Mouse (Mus musculus): ENCODE results near the gene Myo5c. TPM values are rescaled to one million over a fixed set of nuclear protein-coding genes. Genes with fewer than 3 reads are reported as not detected.

The Myo5c gene
- total RNA-seq, 2 experiments from 2014 or later = 7.0 to 7.2 TPM

GRCm38 (mm10) chr9:75285363-75285762 lies 53.5 kb downstream of the Myo5c start:
- Histone ChIP-seq H3K4me3 (no peak overlapping the region), H3K27ac (no peak overlapping the region)
- intact Hi-C loops (cut with DNase I) = loop anchor here (10.0 kb wide), 1 partner anchor 381 kb away; no protein-coding TSS in a partner anchor
- DNase-seq (ENCODE audit: extremely low spot score in 1 of 2, low spot score in 2 of 2) = no peak
- no peak; the same call in none of the 2 replicates for TF ChIP-seq CTCF (IDR thresholded peaks at IDR 0.05)

GRCm38 (mm10) chr9:75287636-75288035 lies 55.8 kb downstream of the Myo5c start:
- H3K27ac ChIP-seq = no peak overlapping the region
- intact Hi-C loops (cut with DNase I) = loop anchor here (10.0 kb wide), 1 partner anchor 383 kb away; no protein-coding TSS in a partner anchor
- no peak for DNase-seq (ENCODE audit: extremely low spot score in 1 of 2, low spot score in 2 of 2)
- no peak for TF ChIP-seq CTCF (IDR thresholded peaks at IDR 0.05)
- no peak overlapping the region for H3K4me3 ChIP-seq

GRCm38 (mm10) chr9:75289545-75289944 lies 57.7 kb downstream of the Myo5c start:
- DNase-seq (ENCODE audit: extremely low spot score in 1 of 2, low spot score in 2 of 2) = no peak
- H3K27ac ChIP-seq = no peak overlapping the region
- no peak overlapping the region for H3K4me3 ChIP-seq
- intact Hi-C loops (cut with DNase I) = loop anchor here (10.0 kb wide), 1 partner anchor 385 kb away; no protein-coding TSS in a partner anchor
- TF ChIP-seq CTCF (IDR thresholded peaks at IDR 0.05) = peak; percentile 62

DNA sequence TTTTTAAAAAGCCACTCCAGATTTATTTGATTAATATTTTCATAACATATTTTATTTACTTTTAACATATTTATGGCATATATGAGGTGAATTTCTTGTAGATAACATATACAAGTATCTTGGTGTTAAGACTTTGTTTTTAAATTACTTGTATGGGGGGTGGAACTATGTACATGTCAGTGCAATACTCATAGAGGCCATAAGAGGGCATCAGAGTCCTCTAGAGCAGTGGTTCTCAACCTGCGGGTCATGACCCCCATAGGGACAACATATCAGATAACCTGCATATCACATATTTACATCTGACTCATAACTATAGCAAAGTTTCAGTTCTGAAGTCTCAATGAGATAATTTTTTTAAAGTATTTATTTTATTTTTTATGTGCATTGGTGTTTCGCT lies 67.5 kb downstream of the Myo5c start:
- Histone ChIP-seq H3K27ac (no peak overlapping the region), H3K4me3 (no peak overlapping the region)
- peak; percentile 58 for TF ChIP-seq CTCF (IDR thresholded peaks at IDR 0.05)
- intact Hi-C loops (cut with DNase I) = no loop called here
- DNase-seq (ENCODE audit: extremely low spot score in 1 of 2, low spot score in 2 of 2) = no peak

DNA sequence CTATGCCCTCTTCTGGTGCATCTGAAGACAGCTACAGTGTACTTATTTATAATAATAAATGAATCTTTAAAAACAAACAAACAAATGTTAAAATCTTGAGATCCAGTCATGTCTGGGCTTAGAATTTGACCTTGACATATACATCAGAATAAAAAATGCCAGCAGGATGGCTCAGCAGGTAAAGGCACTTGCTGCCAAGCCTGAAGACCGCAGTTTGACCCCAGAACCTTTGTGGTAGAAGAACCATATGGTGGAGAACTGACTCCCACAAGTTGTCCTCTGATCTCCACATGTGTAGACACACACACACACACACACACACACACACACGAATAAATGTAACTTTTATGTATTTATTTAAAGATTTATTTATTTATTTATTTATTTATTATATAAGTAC lies 71.2 kb downstream of the Myo5c start:
- TF ChIP-seq CTCF (IDR thresholded peaks at IDR 0.05) = no peak
- H3K27ac ChIP-seq = no peak overlapping the region
- intact Hi-C loops (cut with DNase I) = no loop called here
- H3K4me3 ChIP-seq = no peak overlapping the region
- no peak for DNase-seq (ENCODE audit: extremely low spot score in 1 of 2, low spot score in 2 of 2)

GRCm38 (mm10) chr9:75303701-75304261 lies 72.0 kb downstream of the Myo5c start:
- no peak for DNase-seq (ENCODE audit: extremely low spot score in 1 of 2, low spot score in 2 of 2)
- no peak overlapping the region for H3K4me3 ChIP-seq
- H3K27ac ChIP-seq = no peak overlapping the region
- no peak for TF ChIP-seq CTCF (IDR thresholded peaks at IDR 0.05)
- intact Hi-C loops (cut with DNase I) = no loop called here

- Histone ChIP-seq H3K4me3 (no peak overlapping the region), H3K27ac (no peak overlapping the region)
- no peak for TF ChIP-seq CTCF (IDR thresholded peaks at IDR 0.05)
- intact Hi-C loops (cut with DNase I) = no loop called here
- DNase-seq (ENCODE audit: extremely low spot score in 1 of 2, low spot score in 2 of 2) = no peak
Measured at GRCm38 (mm10) chr9:75304286-75304685, 72.5 kb downstream of the Myo5c start.

GRCm38 (mm10) chr9:75306126-75306898 lies 74.5 kb downstream of the Myo5c start, which contains the start of gene Gnb5:
TSS of gene Gnb5 (plus strand) at chr9:75306288.
- H3K4me3 ChIP-seq = no peak within 1 kb of the TSS
- H3K27ac ChIP-seq = no peak within 1 kb of the TSS
- intact Hi-C loops (cut with DNase I) = no loop called here
- no peak for DNase-seq (ENCODE audit: extremely low spot score in 1 of 2, low spot score in 2 of 2)
- TF ChIP-seq CTCF (IDR thresholded peaks at IDR 0.05) = no peak

GRCm38 (mm10) chr9:75307015-75307414 lies 75.2 kb downstream of the Myo5c start:
- TF ChIP-seq CTCF (IDR thresholded peaks at IDR 0.05) = no peak
- no peak for DNase-seq (ENCODE audit: extremely low spot score in 1 of 2, low spot score in 2 of 2)
- Histone ChIP-seq H3K27ac (no peak overlapping the region), H3K4me3 (no peak overlapping the region)
- intact Hi-C loops (cut with DNase I) = no loop called here

GRCm38 (mm10) chr9:75308621-75309020 lies 76.8 kb downstream of the Myo5c start:
- DNase-seq (ENCODE audit: extremely low spot score in 1 of 2, low spot score in 2 of 2) = no peak
- TF ChIP-seq CTCF (IDR thresholded peaks at IDR 0.05) = no peak
- Histone ChIP-seq H3K4me3 (no peak overlapping the region), H3K27ac (no peak overlapping the region)
- intact Hi-C loops (cut with DNase I) = no loop called here

DNA sequence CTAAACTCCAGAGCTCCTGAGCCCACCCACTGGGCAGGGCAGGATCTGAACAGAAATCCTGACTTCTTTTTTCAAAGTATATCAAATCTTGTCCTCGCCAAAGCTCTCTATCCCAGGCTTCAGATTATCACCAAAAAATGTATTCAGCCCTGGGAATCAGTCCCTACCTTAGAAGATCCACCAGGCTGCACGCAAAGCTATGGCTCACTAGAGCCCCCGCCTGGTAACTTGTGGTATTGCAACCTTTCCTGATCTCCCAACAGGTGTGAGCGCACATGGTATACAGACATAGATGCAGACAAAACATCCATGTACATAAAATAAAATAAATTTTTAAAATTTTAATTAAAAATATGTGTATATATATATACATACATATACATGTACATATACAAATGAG lies 80.2 kb downstream of the Myo5c start:
- Histone ChIP-seq H3K27ac (no peak overlapping the region), H3K4me3 (no peak overlapping the region)
- intact Hi-C loops (cut with DNase I) = no loop called here
- peak; percentile 93 for TF ChIP-seq CTCF (IDR thresholded peaks at IDR 0.05)
- DNase-seq (ENCODE audit: extremely low spot score in 1 of 2, low spot score in 2 of 2) = peak; percentile 75 to 81

- TF ChIP-seq CTCF (IDR thresholded peaks at IDR 0.05) = no peak
- no peak for DNase-seq (ENCODE audit: extremely low spot score in 1 of 2, low spot score in 2 of 2)
- Histone ChIP-seq H3K27ac (peak overlapping the region; percentile 91), H3K4me3 (peak overlapping the region; percentile 78)
- intact Hi-C loops (cut with DNase I) = no loop called here
Measured at GRCm38 (mm10) chr9:75313138-75313831, 81.5 kb downstream of the Myo5c start.
